Mouse (Mus musculus) erythroblast, embryonic 14.5 days (primary cell): ENCODE measurements around the gene Gm17018.

Experiments
- GATA1 ChIP-seq: IDR thresholded peaks from 2 replicates; pipeline ENCODE4 v1.6.1; 2012; ENCODE audit warnings: low read length, inconsistent platforms, mixed read lengths
- TAL1 ChIP-seq: IDR thresholded peaks from 3 replicates; pipeline ENCODE4 v1.6.1; 2012; ENCODE audit warnings: low read length, inconsistent platforms, mixed read lengths

GRCm38 (mm10) chr19:45615415-45616213, 55.2 kb downstream of the Gm17018 start:
- TF ChIP-seq GATA1, result no peak
- no peak for TF ChIP-seq TAL1
